Mouse (Mus musculus) testis, adult 2 months (tissue): ENCODE measurements at regions not wholly inside any gene's neighbourhood (a gene's known extent, or its start where the extent isn't known, plus 50 kb on each side); places are given as distances from the start of the nearest gene placed in this dataset.

ENCODE experiments used
- H3K27ac ChIP-seq: fragments of 200-500 bp; 2 replicates; pipeline ENCODE4 v1.5.1; 2012; ENCODE audit warnings: low read depth, low read length; ENCODE audit not compliant: control insufficient read depth, insufficient read depth
- H3K27me3 ChIP-seq: fragments of 200-500 bp; 2 replicates; pipeline ENCODE4 v1.6.1; 2012; ENCODE audit warnings: mild to moderate bottlenecking, low read length, moderate library complexity; ENCODE audit not compliant: control insufficient read depth, insufficient read depth
- H3K36me3 ChIP-seq: fragments of 200-500 bp; 2 replicates; pipeline ENCODE4 v1.6.1; 2012; ENCODE audit warnings: mild to moderate bottlenecking, low read length; ENCODE audit not compliant: control insufficient read depth, insufficient read depth
- H3K4me1 ChIP-seq: fragments of 200-500 bp; 2 replicates; pipeline ENCODE4 v1.6.1; 2012; ENCODE audit warnings: low read length; ENCODE audit not compliant: control insufficient read depth, insufficient read depth
- H3K4me3 ChIP-seq: fragments of 200-500 bp; 2 replicates; pipeline ENCODE4 v1.5.1; 2012; ENCODE audit warnings: low read depth, mild to moderate bottlenecking, low read length, moderate library complexity, mixed read lengths; ENCODE audit not compliant: control insufficient read depth
- CTCF ChIP-seq: fragments of 200-500 bp; IDR thresholded peaks from 2 replicates; pipeline ENCODE4 v1.5.1; 2012; ENCODE audit warnings: low read depth, mild to moderate bottlenecking, inconsistent platforms, low read length, moderate library complexity; ENCODE audit not compliant: control insufficient read depth, insufficient read depth, insufficient replicate concordance
- POLR2A ChIP-seq: fragments of 200-500 bp; IDR thresholded peaks from 2 replicates; pipeline ENCODE4 v1.6.1; 2012; ENCODE audit warnings: low read depth, mild to moderate bottlenecking, inconsistent platforms, low read length, moderate library complexity; ENCODE audit not compliant: control insufficient read depth

DNA sequence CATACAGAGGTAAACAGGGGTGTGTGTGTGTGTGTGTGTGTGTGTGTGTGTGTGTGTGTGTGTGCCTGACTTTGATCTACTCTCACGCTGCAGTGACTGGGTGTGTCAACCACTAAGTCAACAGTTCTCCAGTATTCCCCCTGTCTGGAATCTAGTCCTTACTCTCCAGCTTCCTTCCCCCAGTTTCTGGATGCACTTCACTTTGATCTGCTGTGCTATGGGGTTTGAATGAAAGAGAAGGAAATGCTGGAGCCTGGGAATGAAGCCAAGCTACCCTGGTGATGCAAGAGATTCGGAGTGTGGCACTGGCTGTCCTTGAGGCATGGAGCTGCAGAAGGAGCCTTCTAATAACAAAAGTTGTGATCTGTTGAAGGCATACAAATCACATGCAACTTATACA, 97.1 kb upstream of the Foxq1 start:
- no peak for TF ChIP-seq CTCF
- TF ChIP-seq POLR2A: no peak
- Histone ChIP-seq H3K36me3 (no peaks in the 10 kb centered on the region), H3K4me1 (no peaks in the 10 kb centered on the region), H3K27ac (no peak overlapping the region), H3K4me3 (no peak overlapping the region), H3K27me3 (no peaks in the 10 kb centered on the region)

DNA sequence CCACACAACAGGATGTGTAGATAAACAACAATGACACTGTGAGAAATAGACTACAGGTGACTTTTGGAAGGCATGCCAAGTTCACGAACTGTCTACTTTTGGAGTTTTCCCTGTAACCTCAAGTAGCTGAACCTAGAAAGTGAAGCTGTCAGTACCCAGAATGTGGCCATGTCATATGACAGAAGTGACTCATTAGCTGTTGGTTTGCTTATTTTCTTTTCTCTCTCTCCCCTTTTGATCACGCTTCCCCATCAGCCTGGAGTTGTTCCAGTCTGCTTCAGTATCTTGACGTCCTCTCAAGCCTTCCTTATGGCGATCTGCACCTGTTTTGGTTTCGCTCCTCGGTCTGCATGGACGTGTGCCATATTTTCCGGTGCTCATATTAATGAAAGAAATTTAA, 90.8 kb upstream of the Foxq1 start:
- Histone ChIP-seq H3K4me3 (no peak overlapping the region), H3K36me3 (no peaks in the 10 kb centered on the region), H3K27ac (no peak overlapping the region), H3K27me3 (no peaks in the 10 kb centered on the region), H3K4me1 (no peaks in the 10 kb centered on the region)
- TF ChIP-seq CTCF (no peak), POLR2A (no peak)

DNA sequence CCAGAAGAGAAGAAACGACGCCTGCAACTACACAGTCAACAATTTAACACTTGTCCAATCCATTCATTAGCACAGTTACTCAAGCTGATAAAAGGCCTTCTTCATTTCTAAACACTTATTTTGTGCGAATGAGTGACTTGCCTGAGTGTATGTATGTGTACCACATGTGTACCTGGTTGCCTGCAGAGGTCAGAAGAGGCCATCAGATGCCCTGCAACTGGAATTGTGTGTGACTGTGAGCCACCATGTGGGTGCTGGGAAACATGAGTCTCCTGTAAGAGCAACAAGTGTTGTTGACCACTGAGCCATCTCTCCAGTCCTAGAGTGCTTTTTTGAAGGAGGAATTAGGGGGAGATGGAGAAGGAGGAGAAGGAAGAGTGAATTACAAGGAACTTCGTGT, 90.2 kb upstream of the Foxq1 start:
- H3K27me3 ChIP-seq: no peaks in the 10 kb centered on the region
- TF ChIP-seq POLR2A: no peak
- H3K4me1 ChIP-seq: no peaks in the 10 kb centered on the region
- H3K27ac ChIP-seq: no peak overlapping the region
- H3K36me3 ChIP-seq: no peaks in the 10 kb centered on the region
- H3K4me3 ChIP-seq: no peak overlapping the region

DNA sequence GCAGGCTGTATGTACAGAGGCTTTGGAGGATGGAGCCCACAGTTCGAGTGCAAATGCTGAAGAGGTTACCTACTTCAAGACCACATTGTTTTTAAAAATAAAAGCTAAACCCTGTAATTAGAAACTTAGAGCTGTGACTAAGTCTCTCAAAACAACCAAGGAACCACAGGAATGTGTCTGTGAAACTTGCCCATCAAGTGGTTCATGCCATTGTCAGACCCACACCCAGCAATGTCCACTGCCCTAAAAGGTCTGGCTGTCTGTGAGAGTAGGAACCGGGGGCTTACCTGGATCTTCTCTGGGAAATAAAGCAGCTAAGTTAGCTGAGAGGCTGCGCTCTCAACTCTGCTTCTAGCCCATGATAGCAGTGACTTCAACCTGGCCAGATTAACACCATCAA, 87.8 kb upstream of the Foxq1 start:
- H3K27me3 ChIP-seq: no peaks in the 10 kb centered on the region
- no peak overlapping the region for H3K27ac ChIP-seq
- no peaks in the 10 kb centered on the region for H3K36me3 ChIP-seq
- TF ChIP-seq CTCF: no peak
- no peak for TF ChIP-seq POLR2A
- H3K4me1 ChIP-seq: no peaks in the 10 kb centered on the region
- H3K4me3 ChIP-seq: no peak overlapping the region

DNA sequence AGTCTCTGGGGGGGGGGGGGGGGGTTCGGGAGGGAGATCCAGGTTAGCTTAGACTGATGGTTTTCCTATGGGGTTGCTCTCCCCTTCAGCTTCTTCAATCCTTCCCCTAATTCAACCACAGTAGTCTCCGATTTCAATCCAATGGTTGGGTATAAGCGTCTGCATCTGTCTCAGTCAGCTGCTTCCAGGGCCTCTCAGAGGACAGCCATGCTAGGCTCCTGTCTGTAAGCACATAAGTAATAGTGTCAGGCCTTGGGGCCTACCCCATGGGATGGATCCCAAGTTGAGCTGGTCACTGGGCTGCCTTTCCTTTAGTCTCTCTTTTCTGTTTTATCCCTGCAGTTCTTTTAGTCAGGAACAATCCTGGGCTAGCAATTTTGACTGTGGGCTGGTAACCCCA, 87.0 kb upstream of the Foxq1 start:
- no peaks in the 10 kb centered on the region for H3K4me1 ChIP-seq
- no peaks in the 10 kb centered on the region for H3K36me3 ChIP-seq
- H3K27me3 ChIP-seq: no peaks in the 10 kb centered on the region
- H3K27ac ChIP-seq: no peak overlapping the region
- H3K4me3 ChIP-seq: no peak overlapping the region
- TF ChIP-seq POLR2A (no peak), CTCF (no peak)

DNA sequence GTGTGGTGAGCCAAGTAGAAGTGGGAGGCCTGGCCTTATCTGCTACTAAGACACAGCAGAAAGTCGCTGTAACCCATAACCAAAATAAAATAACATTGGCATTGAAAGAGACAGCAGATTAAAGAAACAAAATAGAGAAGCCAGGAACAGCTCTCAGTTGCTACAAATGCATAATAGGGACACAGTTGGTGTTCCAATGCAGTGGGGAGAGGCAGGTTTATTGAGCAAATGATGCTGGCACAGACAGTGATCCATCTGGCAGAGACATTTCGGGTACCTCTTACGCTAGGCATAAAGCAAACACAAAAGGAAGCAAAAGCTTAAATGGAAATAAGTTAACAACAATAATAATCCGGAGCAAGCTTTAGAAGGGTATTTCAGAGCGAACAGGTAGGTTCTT, 83.6 kb upstream of the Foxq1 start:
- no peak for TF ChIP-seq POLR2A
- TF ChIP-seq CTCF: no peak
- no peaks in the 10 kb centered on the region for H3K27me3 ChIP-seq
- H3K4me1 ChIP-seq: no peaks in the 10 kb centered on the region
- H3K36me3 ChIP-seq: no peaks in the 10 kb centered on the region
- H3K4me3 ChIP-seq: no peak overlapping the region
- no peak overlapping the region for H3K27ac ChIP-seq

DNA sequence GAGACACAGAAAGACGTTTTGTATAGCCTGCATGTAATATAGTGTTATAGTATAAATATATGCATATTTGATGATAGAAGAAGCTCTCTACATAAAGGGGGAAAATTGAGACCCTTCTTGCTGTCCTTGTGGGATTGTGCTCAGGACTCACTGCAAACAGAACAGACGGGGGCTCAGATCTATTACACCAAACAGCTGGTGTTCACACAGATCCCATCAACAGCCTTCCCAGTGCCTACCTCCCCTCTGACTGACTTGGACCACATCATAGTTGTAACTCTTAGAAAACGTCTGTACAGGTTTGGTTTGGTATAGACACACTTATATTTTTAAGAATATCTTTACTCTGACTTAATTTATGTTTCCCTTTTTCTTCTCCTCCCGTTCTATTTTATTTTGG, 83.1 kb upstream of the Foxq1 start:
- H3K36me3 ChIP-seq: no peaks in the 10 kb centered on the region
- no peaks in the 10 kb centered on the region for H3K4me1 ChIP-seq
- no peak overlapping the region for H3K4me3 ChIP-seq
- no peak for TF ChIP-seq POLR2A
- TF ChIP-seq CTCF: no peak
- no peak overlapping the region for H3K27ac ChIP-seq
- no peaks in the 10 kb centered on the region for H3K27me3 ChIP-seq

DNA sequence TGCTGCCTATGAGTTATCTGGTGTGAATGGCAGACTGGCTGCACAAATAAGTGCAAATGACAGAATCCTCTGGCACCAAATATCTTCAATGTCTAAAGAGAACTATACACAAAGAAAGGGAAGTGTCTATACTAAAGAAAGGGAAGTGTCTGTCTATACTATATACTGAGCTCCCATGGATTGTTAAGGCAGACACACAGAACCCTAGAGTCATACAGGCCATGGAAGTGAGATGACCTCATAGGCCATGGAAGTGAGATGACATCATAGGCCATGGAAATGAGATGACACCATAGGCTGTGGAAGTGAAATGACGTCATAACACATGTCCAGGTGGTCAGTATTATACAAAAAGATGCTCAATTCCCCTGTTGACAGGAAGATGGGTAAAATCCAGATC, 82.7 kb upstream of the Foxq1 start:
- Histone ChIP-seq H3K27ac (no peak overlapping the region), H3K27me3 (no peaks in the 10 kb centered on the region), H3K36me3 (no peaks in the 10 kb centered on the region), H3K4me1 (no peaks in the 10 kb centered on the region), H3K4me3 (no peak overlapping the region)
- TF ChIP-seq CTCF (no peak), POLR2A (no peak)
